Mouse (Mus musculus) left cerebral cortex, postnatal 25 days (tissue): ENCODE measurements around the gene Gm5565. TPM values are rescaled to one million over a fixed set of nuclear protein-coding genes. Genes with fewer than 3 reads are reported as not detected.

ENCODE experiments used
- total RNA-seq, 2 experiments: library from RNA; stranded (reverse); gene quantifications; 2 replicates each; pipeline ENCODE4 v1.2.3; 2021

The Gm5565 gene
- total RNA-seq, 2 experiments from 2014 or later = not detected

Other genes starting within 250 kb of the Gm5565 start
- not detected for gene Cyp3a25, start 150.9 kb downstream of the Gm5565 start, total RNA-seq
- gene Cyp3a59, start 81.3 kb downstream of the Gm5565 start, total RNA-seq = not detected
- not detected for gene Gm6309, start 10.2 kb upstream of the Gm5565 start, total RNA-seq
- gene 1700001J03Rik, start 24.8 kb upstream of the Gm5565 start, total RNA-seq = under 1 TPM in 1 of 2 experiments, not detected in 1; 0.83 TPM
- gene Rnf6, start 61.0 kb upstream of the Gm5565 start, total RNA-seq = 10 to 100 TPM; 69.7 to 70.1 TPM
- 10 to 100 TPM; 39.5 to 51.3 TPM for gene Cdk8, start 70.7 kb upstream of the Gm5565 start, total RNA-seq
- 10 to 100 TPM; 90.2 to 95.3 TPM for gene Wasf3, start 224.4 kb upstream of the Gm5565 start, total RNA-seq